Mouse (Mus musculus) kidney, postnatal 14 days (tissue): ENCODE measurements at regions not wholly inside any gene's neighbourhood (a gene's known extent, or its start where the extent isn't known, plus 50 kb on each side); places are given as distances from the start of the nearest gene placed in this dataset.

Experiments
- DNase-seq: peaks from one replicate; pipeline ENCODE4 v3.0.0; 2022; ENCODE audit warnings: mixed read lengths

DNA sequence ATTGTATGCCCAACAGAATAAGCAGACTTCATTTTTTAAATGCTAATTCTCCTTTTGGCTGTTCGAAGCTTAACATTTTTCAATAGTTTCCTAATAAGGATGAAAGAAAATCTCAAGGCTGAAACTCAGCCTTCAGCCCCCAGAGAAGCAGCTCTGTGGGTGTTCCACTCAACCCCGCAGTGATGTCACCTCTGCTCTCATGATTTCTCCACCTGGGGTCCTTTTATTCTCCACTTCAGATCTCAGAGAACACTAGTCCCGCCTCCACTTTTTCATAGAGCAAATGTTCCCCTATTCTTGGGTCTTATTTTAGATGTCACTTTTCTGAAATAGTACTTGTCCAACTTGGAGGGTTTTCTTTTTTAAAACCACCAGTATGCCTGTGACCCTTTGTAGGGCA lies 567.3 kb downstream of the Cntn3 start:
- DNase-seq, result no peak

DNA sequence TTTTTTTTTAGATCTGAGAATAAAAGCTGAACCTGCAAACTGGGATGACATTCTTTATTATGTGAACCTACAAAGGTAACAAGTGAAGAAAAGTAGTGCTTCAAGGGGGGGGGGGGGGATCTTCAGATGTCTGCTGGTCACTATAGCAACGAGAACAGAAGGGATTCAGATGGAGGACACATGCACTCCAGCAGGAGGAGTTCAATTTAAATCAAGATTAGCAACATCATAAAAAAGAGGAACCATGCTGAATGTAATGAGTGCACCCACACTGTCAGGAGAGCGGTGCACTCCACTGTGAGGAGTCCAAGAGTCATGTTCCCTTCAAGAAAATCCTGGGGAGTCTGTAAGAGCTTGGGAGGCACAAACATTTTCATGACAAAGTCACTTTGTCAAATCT lies 574.7 kb downstream of the Cntn3 start:
- no peak for DNase-seq

DNA sequence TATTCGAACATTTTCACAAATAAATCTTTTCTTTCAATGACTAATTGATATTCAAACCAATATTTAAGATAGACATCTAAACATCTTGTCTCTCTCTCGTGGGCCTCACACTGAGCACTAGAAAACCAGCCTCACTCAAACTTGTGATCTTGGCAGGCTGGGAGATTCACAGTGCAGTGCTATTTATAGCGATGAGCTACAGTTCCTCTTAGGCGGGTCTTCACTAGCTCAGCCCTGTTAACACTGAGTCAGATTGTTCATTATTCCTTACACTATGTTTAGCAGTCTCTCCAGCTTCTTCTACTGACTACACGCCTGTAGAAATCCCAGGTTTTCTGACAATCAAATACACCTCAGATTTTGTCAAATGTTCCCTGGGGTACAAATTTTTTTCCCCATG lies 575.3 kb downstream of the Cntn3 start:
- DNase-seq, result no peak

DNA sequence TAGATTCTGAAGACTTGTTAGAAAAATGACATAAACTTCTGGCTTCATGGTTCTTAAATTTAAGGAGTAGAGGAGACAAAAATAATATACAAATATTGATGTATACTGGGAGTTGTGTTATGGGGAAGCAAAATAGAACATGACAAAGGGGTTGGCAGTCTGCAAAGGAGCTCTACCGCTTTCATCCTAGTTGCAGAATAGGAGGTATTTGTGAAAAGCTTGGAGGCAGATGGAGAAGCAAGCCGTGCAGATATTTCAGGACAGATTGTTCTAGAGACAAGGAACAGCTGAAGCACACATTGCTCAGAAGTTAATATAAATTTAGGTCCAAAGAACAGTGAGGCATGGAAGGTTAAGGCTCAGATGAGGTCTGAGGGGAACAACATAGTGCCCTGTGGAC lies 580.1 kb downstream of the Cntn3 start:
- DNase-seq, result no peak

DNA sequence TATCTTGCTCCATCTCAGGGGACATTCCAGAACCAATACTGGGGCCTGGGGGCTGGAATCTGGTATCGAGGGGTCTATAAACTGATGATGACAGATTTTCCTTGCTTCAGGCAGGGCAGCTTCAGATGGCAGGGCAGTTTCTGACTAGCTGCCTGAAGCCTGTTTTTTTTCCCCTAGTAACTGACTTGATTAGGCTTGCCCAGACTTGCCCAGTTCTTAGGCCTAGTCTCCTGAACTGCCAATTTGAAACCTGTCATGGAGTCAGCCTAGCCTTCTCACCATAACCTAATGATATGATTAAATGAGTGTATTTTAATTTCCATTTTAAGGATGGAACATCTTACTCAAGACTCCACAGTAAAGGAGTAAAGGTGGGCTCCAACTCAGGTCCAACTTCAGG lies 591.2 kb downstream of the Cntn3 start:
- DNase-seq, result no peak

DNA sequence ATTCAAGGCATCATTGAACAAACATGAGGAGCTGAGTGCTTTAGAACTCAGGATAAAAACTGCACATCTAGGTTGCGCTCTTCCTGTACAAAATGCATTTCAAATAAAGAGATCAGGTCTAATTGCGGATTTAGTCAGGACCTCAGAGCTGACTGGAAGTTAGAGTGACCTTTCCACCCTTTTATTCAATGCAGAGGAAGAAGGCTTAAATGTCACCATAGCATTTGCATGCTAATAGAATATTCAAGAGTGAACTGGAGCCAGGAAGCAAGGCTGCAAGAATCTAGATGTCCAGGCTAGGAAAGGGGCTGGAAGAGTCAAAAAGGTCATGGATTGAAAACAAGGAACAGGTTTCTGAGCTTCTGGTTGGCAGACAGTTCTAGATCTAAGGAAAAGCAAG lies 593.7 kb downstream of the Cntn3 start:
- DNase-seq, result no peak

DNA sequence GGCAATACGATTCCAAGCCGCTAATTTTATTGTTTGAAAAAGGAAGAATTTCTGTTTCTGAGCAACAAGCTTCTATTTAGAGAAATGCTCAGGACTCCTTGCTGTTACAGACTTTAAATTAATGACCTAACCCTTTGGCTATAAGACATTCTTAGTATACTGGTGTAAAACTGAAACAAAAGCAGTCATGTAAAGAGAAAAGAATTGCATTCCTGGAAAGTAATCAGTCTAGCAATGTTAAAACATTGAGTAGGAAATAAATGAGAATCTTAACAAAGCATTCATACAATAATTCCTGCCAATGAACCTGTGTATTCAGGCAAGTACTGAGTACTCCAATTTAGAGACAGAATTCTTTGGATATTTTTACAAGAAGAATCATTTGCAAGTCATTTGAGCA lies 587.2 kb upstream of the Pdzrn3 start:
- no peak for DNase-seq

DNA sequence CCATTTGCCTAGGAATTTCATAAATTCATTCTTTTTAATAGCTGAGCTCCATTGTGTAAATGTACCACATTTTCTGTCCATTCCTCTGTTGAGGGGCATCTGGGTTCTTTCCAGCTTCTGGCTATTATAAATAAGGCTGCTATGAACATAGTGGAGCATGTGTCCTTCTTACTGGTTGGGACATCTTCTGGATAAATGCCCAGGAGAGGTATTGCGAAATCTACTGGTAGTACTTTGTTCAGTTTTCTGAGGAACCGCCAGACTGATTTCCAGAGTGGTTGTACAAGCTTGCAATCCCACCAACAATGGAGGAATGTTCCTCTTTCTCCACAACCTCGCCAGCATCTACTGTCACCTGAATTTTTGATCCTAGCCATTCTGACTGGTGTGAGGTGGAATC lies 583.8 kb upstream of the Pdzrn3 start:
- DNase-seq, result peak; percentile 15

DNA sequence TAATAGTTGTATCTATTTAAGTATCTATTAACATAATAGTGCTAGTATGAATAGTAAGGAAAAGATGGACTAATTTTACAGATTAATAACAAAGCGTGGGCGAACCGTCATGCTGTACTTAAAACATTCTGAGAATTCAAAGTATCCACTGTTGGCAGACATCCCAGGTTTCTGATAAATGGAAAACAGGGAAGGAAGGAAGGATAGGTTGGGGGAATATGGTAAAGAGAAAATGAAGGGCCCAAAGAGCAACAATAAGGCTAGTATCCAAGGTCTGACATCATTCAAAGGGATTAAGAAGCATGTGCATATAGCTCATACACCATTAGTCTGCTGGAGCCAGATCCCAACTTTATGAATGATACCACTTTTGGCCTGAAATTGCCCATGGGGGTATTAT lies 572.0 kb upstream of the Pdzrn3 start:
- DNase-seq, result peak; percentile 2

DNA sequence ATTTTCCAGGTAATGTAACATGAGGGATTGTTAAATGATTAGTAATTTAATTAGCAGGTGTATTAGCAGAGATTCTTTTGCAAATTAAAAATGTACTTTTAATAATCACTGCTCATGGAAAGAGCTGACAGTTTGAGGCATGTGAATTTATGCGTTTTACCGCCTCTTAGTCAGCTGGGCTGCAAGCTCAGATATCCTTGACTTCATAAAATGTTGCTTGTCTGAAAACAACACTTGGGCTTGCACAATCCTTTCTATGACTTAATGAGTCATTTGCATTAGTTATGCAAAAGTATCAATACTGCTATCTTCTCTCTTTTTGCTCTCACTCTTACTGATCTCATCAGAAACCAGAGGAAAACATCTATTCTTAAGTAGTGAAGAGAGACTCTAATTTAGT lies 571.3 kb upstream of the Pdzrn3 start:
- no peak for DNase-seq

DNA sequence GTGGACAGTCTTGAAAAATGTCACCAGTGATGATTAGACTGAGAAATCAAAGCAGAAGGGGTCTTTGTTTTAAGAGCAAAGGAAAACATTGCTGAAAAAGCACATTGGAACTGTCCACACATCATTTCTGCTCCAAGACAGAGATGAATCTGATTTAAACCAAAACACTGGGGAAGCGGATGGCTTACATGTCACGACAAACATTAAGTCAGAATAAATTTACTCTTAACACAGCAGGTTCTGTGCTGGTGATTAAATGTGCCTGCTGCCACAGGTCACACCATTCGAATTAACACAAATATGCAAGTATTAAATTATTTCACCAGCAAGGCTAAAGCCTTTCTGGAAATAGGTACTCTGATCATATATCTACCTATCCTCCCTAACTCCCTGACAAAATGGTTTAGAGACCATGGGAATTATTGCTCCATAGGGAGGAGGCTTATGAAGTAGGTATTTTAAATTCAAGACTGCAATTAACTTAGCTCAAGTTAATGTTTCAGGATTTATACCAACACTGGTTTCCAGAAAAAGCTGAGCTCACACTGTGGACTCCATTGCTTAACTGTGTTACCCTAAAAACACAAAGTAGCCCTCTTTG lies 562.7 kb upstream of the Pdzrn3 start:
- no peak for DNase-seq

DNA sequence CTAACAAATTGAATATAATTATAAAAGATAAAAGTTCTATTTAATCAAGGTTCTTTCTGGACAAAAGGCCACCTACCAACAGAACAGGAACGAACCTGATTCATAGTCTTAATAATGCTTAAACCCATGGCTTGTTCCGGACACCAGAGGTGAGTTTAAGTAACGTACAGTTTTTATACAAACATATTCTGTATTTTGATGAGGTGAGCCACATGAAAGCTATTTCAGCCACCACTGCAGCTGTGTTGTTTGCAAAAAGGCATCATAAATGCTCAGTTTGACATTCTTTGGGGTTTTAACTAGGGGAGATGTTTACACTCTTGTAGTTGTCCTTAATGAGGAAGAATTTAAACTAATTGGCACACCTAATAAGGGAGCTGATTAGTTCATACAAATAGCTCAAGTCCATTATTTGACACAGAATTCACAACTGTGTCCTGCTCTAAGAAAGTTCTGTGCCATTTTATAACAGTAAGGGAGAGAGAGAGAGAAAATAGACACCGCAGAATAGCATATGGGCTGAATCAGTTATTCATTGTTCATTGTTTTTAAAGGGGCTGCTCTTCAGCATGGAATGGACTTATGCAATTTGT lies 560.8 kb upstream of the Pdzrn3 start:
- no peak for DNase-seq

DNA sequence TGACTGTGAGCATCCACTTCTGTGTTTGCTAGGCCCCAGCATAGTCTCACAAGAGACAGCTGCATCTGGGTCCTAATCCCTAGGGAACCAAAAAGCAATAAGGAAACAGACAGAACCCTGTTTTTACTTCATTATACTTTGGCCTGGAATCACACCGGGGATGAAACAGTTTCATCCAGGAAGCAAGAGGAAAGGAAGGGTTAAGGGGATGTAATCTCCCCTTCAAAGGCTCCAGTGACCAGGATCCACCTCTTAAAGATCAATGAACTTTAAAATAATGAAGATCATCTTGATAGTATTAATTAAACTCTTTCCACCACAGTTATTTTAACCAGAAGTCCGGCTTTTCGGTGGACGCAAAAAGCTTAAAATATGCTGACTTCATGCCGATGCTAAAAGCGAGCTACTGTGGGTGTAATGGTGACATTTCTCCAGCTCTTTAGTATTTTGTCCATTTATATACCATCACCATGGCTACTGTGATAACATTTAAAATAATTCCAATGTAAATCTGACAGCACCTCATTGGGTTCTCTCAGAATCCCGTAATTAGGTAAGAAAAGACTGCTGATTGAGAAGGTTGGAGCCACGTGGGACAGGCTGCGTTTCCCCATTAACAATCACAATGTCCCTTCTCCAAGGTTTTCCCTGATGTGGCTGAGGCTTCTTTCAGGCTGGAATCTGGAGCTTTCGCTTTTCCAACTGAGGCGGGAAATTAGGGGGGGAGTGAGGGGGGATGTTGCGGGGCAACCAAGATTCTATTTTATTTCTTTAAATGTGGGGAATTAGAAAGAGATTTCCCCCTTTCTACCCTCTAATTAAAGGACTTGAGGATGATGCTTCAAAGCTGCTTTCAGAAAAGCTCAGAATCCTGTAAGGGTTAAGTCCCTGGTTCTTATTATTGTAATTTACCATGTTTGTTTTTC lies 560.0 kb upstream of the Pdzrn3 start:
- no peak for DNase-seq

DNA sequence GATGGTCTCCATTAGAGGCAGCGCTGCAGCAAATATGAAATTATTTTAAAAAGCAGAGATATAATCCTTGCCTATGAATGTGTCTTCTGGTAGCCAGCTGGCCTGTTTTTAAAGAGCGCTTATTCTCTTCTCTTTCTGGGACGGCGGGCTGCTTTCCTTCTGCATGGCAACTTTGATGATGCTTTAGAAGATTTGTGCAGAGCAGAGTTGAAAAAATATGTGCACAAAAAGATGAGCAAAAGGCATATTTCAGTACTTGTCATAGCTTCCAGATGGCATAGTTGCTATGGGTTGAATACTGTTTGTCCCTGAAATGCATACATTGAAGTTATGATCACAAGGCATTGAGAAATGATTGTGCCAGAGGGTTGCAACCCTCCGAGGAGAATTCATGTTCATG lies 554.1 kb upstream of the Pdzrn3 start:
- DNase-seq, result no peak

DNA sequence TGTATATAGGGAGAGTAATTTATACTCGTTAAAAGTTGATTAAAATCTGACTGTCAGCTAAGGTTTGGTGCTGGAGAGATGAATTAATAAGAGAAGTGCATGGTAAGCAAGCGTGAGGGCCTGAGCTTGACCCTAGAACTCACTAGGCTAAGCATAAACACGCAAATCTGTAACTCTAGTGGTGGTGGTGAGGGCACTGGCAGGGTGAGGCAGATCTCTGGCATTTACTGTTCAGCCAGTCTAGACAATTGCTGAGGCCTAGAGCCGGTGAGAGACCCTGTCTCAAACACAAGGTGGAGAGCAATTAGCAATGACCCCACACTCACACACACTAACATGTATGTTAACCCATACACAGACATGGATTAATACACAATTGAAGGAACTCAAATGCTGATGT lies 544.0 kb upstream of the Pdzrn3 start:
- no peak for DNase-seq

DNA sequence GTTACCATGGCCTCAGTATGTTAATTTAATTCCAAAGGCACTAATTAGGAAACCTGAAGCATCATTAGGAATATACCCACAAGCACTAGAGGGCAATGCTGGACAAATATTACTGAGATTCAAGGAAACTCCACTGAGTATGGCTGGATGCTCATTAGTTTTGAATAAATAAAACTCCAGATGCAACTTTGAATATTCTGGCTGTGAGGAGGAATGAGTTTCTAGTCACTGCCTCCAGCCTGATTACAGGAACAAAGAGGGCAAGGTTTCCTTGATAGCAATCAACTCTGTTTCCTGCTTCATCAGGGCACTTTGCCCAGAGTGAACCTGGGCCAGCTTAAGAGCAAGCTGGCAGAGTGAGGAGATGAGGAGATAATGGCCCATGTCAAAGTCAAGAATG lies 543.5 kb upstream of the Pdzrn3 start:
- peak; percentile 31 for DNase-seq

DNA sequence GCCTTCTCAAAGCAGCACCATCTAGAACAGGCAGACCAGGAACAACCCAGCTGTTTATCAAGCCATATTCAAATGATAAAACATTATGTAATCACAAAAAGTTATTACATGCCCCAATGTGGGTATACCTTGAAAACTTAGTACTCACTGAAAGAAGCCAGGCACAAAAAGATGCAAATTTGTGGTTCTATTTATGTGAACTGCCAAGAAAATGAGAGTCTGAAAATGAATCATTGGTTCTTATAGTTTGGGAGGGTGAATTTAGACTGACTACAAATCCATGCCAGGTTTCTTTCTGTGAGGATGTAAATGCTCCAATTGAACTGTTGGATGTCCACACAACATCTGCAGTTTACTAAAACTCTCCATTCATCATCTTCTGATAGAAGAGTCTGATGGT lies 541.2 kb upstream of the Pdzrn3 start:
- DNase-seq, result no peak

DNA sequence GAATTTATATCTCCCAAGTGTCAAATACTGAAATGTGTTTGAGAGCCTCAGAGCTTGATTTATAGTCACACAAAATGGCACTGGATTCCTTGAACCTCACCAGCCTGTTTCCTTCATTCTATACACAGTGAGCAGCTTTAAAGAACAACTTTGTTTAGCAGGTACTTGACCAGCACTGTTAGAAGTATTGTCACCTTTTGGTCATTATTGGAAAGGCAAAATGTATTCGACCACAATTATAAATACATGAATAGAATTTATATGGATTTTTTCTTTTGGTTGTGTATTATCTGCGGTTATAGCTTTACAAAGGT lies 527.3 kb upstream of the Pdzrn3 start:
- no peak for DNase-seq

DNA sequence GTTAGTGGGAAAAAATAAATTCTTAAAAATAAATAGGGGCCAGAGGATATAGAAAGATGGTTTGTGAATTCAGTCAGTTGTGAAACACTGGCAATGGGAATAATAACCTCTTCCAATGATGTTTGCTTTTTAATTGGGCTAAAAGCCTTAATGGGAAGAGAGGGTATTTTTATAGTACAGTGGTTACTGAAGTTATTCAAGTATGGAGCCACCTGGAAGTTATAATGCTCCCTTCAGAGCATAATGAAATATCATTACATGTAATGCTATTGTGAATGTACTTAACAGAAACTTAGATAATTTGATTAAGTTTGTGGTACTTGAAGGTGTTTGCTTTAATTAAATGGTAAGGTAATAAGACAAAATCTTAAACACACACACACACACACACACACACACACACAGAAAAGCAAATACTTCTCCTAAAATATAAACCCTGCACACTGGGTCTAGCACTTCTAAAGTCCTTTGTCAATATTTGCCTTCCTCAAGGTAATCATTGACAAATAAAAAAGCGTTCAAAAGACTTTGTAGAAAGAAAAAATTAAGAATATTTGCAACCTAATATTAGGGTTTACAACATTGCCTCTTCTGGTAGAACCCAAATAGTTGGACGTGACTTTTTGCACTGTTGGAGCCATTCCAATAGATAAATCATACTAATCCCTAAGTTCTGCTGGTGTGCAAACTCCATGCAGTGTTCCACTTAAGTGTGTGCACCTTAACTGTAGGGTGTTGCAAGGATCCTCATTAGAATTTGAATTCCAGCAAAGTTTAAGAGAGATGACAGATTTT lies 526.7 kb upstream of the Pdzrn3 start:
- no peak for DNase-seq

DNA sequence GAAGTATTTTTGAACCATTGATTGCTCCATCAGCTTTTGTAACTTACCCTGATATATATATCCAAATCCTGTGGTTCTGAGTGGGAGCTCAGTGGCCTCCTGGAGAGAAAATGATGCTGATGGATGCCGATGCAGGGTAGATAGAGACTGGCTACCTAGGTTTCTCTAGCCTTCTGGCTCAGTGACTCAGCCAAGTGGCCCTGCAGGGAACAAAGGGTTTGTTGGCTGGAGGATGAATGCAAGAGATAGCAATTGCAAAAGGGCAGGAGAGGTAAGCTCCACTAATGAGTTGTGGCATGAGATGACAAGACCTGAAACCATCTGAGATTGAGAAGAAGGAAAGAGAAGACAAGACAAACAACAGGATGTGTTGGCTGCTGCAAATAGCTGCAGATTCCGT lies 524.6 kb upstream of the Pdzrn3 start:
- no peak for DNase-seq

DNA sequence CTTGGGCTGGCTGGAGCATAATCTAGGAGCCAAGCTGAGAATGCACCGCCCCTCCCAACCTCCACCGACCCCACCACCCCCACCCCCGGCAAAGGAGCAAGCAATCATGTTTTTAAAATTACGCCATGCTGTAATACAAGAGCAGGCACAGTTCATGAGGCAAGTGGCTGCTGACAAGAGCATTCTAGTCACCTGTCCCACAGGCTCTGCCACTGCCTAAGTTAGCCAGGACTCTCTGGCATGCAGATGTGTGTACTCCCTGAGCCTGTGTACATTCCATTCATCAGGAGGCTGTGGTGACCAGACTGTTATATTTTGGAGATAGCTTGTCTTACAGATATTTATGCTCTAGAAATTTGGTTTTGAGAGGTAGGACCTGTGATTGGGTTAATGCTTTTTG lies 520.8 kb upstream of the Pdzrn3 start:
- no peak for DNase-seq

DNA sequence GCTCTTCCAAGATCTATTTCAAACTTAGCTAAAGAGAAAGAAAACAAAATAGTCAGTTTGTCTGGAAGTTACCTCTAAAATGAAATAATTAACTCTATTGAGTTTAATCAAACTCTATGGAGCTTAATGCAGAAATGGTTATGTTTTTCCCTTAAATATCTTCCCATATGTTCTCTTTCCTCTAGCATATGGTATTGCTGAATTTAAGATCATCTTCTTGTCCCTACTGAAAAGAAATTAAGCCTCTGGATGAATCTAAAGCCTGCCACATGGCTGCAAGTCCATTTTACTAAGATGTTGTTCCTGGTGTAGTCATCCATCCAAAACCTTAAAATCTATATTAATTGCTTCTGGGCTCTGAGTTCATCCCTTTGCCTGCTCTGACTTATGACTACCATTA lies 513.0 kb upstream of the Pdzrn3 start:
- no peak for DNase-seq

DNA sequence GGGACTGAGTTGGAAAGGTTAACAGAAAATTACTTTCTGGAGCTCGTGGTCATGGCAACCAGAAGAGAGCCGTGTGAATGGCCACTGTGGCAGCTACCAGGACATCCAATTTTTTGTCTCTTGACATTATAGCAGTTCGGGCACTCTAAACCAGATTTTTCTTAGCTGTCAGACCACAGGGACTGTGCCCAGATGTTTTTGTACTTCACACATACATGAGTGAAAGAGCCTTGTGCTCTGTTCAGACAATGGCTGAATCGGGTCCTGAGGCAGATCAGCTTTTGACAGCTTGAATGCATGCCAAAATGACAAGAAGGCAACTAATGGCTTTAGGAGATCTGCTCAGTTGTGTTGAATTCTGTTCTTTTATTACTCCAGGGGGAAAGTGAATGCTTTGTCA lies 505.2 kb upstream of the Pdzrn3 start:
- DNase-seq, result no peak

DNA sequence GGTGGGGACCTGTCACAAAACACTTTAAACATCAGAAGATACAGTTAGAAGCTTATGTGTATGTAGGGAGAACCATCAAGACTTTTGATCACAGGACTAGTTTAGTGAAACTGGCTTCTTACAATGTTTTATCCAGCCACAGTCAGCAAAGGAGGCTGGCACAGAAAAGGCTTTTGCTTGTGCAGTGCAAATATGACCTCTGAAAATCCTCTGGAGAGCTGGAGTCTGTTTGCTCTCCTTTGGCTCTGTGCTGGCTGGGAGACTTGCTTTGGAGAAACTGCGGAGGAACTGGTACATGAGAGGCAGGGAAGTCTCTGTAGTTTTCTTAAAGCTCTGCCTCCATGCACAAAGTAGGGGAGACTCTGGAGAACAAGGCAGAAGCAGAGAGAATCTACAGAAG lies 497.2 kb upstream of the Pdzrn3 start:
- DNase-seq, result no peak
